Mouse (Mus musculus) heart, postnatal 4 days (tissue): ENCODE measurements around the gene Gm8947. TPM values are rescaled to one million over a fixed set of nuclear protein-coding genes. Genes with fewer than 3 reads are reported as not detected.
"Not testable (repeated sequence)": the region's sequence is repeated elsewhere in the genome, so short reads cannot be mapped to it uniquely, and the experiment has no call there.

Source experiments
- DNase-seq: peaks from one replicate; pipeline ENCODE4 v3.0.0; 2021
- total RNA-seq, 2 experiments: library from RNA; stranded (reverse); gene quantifications; 2 replicates each; pipeline ENCODE4 v1.2.3; 2021

Gene Gm8947
- total RNA-seq: under 1 TPM in 1 of 2 experiments, not detected in 1; 0.17 TPM

DNA sequence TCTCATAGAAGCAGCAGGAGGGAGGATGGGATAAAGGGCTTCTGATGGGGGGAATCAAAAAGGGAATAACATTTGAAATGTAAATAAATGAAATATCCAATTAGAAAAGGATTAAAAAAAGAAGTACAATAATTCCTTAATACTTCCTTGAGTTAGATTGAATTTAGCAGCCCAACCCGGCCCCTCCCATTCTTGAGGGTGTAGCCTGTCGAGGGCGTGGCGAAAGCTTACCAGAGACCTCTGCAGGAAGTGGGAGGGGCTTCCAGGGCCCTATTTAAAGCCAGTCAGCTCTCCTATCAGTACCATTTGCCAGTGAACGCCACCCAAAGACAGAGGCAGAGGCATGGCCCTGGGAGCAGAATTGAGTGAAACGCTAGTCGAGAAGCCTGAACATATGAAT, at the start of gene Gm8947:
TSS of gene Gm8947 (plus strand) at position 302 of the 400 bp plus-strand sequence.
- not testable (repeated sequence) for DNase-seq

DNA sequence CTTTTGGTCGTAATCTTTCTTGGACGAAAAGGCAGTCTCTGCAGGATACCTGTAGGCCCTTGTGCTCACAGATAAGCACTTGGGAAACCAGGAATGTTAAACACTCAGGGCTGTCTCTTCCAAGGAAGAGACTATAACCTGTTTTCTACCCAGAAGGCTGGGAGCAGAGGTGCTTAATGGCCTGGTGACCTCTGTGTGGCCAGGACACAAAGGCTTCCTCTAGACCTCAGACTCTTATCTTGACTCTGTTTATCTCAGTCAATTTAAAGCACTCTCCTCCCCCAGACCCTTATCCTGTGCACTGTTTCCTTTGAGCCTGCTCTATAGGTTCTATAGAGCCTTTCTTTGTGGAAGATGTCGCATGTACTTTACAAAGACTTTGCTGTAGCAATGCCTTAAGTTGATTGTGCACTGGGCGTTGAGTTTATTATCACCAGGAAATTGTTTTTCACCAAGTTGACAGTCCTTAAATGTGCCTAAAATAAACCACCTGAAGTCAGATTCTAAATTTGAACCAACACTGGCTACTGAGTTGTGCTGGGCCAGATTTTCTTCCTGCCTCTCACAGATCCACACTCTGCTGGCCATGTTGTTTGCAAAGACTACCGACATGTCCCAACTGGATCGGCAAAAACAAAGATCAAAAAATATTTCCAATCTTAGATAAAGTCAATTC, 47.6 kb upstream of the Gm8947 start:
- DNase-seq: peak; percentile 15

DNA sequence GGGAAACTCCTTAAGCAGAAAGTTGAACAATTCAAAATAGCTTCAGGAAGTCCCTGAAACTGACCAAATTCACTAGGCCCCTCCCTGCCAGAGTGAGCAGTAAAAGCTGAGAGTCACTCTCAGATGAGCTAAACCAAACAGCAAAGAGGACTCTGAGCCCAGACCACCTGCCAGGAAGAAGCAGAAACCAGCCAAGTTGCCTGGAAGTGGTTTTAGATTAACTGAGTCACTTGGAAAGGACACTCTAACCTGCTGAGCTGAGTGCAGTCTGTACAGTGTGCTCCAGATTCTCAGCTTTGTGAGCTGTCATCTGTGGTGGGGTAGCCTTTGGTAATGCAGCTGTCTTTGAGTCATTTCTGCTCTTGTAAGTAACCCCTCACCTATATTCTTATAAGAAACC, 44.4 kb upstream of the Gm8947 start:
- DNase-seq: no peak

DNA sequence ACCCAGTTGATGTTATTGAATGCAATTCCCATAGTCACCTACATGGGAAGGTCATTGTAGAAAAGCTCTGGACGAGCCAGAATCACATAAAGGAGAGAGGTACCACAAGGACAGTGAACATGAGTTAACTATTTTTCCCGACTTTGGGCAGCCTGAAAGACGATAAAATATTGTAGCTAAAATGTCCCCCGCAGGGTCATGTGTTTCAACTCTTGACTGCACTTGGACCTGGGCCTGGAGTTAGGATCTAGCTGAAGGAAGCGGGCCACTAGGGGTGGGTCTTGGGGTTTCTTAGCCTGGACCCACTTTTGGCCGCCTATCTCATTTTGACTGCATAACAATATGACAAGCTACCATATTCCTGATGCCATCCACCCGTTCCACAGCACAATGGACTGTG, 42.0 kb upstream of the Gm8947 start:
- DNase-seq: no peak

DNA sequence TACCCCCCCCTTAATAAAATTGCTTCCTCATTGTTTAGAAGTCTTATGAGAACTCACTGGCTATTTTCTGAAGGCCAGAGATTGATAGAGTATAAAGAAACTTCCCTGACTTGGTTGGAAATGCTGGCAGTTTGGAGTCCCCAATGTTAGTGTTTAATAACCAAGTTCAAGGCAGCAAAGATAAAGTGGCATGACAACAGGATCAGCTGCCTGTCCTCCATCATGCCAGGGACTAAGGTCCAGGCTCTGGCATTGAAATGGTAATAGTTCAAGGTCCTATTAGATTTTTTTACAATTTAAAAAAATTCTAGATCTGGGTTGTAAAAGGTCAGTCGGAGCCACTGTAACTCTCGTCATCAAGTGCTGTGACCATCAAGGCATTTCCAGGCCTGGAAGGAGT, 41.1 kb upstream of the Gm8947 start:
- no peak for DNase-seq

DNA sequence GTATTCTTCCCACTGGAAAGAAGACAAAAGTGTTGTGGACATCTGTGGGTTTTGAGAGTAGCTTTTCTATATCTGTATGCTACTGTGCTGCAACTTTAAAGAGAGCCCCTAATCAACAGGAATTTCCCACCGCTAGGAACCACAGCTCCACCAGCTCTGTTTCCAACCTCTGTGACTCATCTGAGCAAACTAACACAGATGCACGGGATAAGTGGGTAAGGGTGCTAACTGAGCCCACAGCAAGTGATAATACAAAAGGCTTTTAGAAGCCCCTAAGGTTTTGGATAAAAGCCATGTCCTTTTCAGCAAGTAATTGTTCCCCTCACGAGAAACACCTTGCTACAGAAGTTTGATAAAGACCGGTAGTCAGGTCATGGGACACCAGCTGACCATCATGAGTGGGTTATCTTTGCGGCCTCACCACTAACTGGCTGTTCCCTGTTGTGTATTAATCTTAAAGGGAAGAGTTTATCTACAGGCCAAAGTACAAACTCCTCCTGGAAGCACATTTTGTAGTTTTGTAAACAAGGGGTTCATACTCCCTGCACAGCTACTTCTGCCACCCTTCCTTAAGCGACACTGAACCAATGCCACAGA, 39.0 kb upstream of the Gm8947 start:
- DNase-seq: peak; percentile 20

DNA sequence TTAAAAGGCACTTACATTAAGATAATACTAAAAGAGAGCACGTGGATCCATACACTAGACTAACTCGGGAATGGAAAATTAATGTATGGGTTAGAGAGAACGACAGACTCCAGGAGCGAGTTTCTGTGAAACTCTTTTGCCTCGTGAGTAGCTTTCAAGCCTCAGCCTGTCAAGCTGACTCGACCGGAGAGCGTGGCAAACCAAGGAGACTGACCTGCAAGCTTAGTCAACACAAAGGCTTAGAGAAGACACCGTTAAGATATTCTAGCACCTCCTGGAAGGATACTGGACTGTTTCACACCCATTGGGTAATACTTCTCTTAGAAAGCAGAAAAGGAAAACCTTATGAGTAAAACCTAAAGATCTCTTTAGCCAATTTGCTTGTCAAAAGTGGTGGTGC, 38.0 kb upstream of the Gm8947 start:
- DNase-seq: not testable (repeated sequence)

DNA sequence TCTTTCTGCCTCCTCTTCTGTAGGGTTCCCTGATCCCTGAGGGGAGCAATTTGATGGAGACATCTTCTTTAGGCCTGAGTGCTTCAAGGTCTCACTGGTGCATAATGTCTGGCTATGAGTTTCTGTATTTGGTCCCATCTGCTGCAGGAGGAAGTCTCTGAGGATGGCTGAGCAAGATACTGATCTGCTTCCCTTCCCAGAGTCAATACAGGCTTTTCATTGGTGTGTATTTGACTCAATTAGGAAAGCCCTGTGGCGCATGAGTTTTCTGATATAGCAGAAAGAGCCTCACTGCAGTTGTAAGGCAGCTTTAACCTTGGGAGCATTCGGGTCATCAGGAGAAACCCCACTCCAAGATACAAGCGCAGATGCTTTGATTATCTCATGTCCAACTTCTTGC, 36.0 kb upstream of the Gm8947 start:
- DNase-seq: no peak

DNA sequence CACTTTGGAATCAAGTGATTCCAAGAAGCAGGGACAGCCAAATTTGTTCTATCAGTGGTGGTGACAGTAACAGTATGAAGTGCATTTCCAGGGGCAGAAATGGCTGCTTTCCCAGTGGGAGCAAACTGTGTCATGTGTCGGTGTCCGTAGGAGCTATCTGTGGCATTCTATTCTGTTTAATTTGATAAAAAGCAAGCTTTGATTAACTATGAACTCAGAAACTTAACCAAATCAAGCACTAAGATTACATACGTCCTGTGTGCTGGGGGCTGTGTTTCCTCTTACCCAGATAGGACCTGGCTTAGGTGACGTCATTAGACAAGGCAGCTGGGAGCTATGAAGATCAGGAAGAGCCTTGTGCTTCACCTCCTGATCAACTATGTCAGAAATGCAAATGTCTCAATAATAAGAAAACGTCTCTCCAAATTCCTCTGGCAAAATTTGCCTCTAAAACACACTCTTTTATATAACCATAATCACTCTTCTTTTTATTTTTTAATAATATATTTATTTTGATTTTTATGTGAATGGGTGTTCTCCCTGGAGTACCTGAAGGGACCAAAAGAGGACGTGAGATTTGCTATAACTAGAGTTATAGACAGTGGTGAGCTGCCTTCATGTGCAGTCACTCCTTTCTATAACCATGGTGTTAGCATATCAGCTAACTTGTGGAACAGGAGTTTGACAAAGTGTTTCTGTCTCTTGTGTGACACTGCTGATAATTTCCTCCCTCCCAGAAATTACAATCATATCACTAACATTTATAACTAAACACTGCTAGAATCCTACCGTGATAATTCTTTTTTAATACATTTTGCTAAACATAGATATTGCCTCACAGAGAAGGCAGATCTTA, 35.2 kb upstream of the Gm8947 start:
- DNase-seq: peak; percentile 27

DNA sequence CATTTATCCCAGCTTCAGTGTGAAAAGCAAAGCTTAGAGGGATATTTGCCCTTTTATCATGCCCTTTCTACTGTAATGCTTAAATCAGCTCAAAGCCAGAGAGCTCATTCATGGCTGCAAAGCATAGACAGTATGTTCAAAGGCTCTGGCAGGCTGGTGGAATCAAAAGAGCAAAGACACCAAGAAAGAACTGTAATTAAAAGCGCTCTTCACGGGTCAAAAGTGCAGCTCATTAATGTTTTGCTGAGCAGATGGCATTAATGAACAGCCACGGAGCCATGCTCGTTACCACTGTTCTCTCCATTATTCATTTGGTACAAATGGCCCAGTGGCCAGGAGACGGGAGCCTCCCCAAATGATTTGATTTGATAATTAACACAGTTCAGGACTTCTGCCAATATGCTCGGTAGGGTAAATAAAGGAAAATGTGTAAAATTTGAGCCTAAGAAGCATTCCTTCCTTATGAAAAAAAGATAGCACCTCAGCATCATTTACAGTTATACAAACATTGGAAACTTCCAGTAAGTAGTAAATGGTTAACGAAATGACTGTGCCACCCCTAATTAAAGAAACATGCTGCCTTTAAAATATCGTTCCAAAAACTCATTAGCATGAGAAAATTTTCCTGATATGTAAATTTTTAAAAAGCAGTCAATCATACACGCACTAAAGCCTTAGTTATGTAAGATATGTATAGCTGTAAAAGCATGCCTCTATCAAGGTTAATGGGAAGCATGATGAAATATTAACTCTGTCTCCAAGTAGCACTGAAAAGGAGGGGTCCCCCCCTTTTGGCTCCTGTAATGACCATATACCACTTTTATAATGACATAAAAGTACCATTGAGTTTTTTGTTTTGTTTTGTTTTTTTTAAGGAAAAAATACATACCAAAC, 34.0 kb upstream of the Gm8947 start:
- DNase-seq: no peak

DNA sequence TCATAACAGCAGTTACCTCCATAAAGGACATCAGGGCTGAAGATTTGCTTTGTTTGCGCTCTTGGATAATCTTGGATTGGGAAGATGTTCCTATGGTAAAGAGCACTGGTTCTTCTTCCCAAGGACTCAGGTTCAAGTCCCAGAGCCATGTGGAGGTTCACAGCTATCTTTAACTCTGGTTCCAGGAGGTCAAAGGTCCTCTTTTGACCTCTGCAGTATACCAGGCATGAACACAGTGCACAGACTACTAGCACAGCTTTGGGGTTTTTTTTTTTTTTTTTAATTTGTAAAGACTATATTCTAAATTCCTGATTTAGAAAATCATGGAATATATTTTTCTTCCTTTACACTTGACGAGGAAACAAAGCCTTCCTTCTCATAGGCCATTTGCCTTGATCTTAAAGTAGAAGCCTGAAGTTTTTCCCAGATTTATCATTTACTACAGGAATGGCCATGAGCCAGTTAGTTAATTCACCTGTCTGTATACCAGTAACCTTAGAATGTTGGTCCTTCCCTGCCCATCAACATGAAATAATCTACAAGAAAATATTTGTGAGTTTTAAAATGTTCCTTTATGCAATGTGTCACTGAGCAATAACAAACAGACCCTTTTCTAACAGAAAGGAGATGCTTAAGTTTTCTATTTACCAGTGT, 33.2 kb upstream of the Gm8947 start:
- no peak for DNase-seq

DNA sequence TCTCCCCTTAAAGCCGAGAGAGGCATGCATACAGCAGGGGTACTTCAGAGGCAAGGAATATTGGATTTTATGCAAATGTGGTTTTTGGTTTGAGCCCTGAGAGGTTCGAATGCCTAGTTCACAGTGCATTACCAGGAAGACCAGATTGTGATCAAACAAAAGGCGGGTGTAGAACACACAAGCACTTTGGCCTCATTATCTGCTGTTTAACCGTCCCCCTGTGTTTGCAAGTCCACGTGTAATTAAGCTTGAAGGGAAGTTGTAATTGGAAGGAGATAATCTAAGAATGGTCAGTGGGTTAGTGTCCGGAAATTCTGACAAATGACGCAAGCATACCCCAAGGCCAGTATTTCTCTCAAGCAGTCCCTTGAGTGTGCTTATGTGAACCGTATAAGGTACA, 26.1 kb upstream of the Gm8947 start:
- no peak for DNase-seq

DNA sequence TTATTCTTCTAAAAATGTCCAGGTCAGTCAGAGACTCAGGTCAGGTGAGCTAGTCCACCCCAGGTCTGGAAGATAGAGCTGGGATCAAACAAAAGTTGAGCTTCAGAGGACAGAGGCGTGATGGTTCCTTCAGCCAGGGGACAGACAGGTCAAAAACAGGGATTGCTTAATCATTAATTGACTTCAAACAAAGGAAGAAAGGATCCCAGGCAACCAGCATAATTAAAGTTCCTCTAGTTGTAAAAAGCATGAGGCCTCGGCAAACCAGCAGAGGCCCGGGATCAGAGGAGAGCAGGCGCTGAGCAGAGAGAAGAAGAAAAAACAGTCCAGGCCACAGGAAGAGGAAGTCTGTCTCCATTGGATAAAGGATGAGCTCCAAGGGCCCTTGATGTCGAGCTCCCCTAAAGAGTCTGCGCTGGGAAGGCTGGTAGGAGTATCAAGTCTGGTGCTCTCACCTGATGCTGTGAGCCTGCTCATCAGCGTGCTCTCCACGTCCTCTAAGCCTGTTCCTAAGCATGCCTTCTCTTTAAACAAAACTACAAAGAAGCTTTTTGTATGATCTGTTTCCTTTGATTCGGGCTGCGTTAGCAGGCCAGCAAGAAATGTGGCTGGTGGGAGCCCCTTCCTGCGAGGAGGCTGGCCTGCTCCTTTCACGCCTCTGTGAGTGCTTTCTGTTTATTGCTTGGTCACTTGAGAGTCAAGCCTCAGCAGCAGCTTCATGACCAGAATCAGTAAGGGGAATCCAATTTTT, 24.7 kb upstream of the Gm8947 start:
- no peak for DNase-seq

DNA sequence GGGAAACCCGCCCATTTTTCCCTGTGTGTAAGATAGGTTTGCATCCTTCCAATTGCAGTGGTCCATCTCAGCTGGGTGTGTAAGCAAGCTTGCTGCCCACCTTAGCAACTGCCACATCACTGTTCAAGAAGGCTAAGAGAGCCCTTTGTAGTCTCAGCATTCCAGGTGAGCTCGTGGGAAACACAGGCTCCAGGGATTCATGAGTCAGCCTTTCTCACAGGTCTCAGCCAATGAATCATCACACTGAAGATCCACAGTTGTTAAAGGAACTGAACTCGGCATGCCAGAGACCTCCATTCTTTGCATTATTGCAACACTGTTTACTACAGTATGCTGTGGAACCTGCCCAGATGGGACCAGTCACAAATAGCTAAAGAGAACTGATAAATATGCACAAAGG, 23.5 kb upstream of the Gm8947 start:
- no peak for DNase-seq

DNA sequence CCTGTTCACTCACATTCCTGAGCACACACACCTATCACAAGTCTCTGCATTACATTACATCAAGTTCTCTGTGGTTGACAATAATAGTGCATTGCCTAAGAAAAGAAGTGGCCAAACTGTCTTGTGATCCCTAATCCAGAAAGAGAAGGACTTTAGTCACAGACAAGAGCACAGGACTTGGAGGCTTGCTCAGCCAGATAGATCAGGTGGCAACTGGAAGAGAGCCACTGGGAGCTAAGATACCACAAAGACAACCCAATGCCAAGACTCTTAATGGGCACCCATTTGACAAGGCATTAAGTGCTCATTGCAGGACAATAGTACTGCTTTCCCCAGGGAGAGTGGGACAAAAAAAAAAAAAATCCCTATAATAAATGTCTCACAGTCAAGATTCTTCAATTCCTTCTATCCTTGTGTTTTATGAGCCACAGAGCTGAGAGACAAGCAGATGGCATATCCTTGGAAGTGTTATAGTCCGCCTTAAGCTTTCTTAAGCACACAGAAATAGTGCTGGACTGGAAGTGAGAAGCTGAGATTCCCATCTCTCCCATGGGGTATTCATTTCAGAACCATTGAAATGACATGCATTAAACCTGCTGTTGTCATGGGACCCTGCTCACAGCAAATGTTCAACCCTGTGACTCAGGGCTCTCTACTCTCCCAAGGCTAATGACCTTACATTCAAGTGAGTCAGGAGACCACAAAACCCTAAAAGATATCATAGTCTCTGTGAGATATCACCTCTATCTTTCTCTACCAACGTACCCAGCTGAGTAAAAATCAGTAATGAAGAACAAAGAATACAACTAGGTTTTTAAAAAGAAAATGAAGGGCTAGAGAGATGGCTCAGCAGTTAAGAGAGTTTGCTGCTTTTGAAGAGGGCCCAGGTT, 20.4 kb upstream of the Gm8947 start:
- no peak for DNase-seq

DNA sequence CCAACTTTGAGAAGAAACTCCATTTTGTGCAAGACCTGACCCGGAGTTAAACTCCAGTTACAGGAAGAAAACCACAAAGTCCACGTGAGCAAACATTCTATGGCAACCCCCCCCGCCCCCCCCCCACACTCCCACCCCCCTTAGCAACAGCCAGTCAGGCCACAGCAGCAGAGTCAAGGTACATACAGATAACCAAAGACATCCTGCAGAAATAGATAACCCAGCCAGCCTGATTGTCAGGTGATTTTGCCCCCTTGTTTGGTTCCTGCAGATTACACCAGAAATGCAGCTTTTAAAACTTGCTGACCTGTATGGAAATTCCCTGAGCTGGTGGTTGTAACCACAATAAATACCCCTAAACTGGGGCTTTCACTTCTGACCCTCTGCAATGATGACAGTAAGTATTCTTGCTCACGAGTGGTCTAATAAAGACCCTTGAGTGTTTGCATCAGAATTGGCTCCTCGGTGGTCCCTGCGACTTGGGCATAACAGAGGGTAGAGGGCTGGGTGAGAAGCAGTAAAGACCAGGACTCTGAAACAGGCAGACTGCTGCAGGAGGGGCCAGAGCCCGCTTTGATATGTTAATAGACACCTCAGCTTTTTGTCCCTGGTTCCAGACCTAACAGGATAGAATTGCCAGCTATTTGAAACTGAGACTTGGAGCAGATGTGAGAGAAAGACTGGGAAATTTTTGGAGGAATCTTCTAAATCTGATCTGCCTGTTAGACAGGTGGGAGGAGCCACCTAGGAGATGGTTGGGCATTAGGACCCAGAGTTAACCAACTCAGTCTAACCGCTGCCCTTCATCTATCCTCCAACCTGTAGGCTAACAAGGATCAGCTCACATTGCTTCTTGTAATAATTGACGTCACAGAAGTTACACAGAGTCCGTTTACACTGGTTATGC, 14.9 kb upstream of the Gm8947 start:
- DNase-seq: no peak

DNA sequence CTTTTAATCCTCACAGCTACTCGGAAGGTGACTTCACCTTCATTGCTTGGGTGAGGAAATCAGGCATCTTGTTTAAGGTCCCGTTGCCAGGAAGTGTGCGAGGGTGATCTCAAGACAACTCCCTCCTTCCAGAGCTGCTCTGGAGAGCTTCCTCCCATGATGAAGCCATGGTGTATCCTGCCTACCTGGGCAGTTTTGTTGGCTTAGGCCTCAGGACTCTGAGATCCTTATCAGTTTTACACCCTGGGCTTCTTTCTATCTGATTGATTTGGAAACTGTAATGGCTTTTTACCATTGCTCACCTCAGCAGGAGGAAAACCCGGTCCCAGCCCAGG, 14.3 kb upstream of the Gm8947 start:
- no peak for DNase-seq

DNA sequence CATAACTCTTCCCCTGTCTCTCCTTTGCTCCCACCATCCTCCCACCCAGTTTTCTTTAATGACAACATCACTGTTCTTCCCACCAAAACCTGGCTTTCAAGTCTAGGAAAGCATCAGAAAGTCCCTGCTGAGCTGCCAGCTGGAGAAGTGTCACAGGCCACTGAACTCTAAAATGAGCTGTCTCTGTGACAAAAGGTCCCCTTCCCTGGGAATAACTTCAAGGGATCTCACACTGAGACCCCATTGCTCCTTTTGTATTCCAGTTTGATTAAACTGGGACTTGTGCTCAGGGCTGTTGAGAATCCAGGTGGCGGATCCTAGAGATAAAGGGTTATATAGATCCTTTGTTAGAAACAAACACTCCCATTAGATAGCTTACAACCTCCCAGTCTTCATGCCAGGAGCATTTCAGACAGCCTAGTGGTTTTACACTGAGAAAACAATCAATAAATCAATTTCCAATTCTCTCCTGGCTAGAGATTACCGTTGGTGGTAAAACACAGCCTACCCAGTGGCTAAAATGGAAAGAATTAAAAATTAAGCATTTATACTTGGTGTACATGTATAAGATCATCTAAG, 13.6 kb upstream of the Gm8947 start:
- no peak for DNase-seq

DNA sequence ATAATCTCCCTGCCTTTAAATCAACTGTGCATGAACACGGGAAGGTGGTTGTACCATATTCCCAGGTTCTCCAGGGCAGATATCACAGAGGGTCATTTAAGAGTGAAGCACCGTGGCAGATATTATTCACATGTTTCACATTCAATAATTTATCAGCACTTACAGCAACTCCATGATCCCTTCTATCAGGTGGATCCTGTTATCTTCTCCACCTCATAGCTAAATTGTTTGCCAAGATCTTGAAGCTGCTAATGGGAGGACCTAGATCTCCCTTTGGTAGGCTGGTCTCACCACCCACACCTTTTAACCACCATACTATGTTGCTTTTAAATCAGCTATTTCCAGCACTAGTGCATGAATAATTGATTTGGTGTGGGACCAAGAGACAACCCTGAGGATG, 12.0 kb upstream of the Gm8947 start:
- no peak for DNase-seq
